Mouse (Mus musculus) ES-Bruce4 (cell line): ENCODE measurements at regions not wholly inside any gene's neighbourhood (a gene's known extent, or its start where the extent isn't known, plus 50 kb on each side); places are given as distances from the start of the nearest gene placed in this dataset.

ENCODE experiments used
- CTCF ChIP-seq: IDR thresholded peaks from one replicate; pipeline ENCODE4 v1.8.1; 2011; ENCODE audit warnings: low read depth, low read length
- POLR2A ChIP-seq: IDR thresholded peaks from one replicate; pipeline ENCODE4 v1.8.1; 2011; ENCODE audit warnings: low read length; ENCODE audit not compliant: insufficient read depth

- TF ChIP-seq CTCF (no peak), POLR2A (no peak)
Observed at GRCm38 (mm10) chr11:7404666-7405065, 190.9 kb upstream of the Igfbp3 start.
